Mouse (Mus musculus) kidney, postnatal 14 days (tissue): Measurements from ENCODE around the gene Unc45a.
A peak's percentile ranks its signal among the peaks of the same experiment; 100 is the strongest.

ENCODE experiments used
- DNase-seq: peaks from one replicate; pipeline ENCODE4 v3.0.0; 2022; ENCODE audit warnings: mixed read lengths

The Unc45a gene

DNA sequence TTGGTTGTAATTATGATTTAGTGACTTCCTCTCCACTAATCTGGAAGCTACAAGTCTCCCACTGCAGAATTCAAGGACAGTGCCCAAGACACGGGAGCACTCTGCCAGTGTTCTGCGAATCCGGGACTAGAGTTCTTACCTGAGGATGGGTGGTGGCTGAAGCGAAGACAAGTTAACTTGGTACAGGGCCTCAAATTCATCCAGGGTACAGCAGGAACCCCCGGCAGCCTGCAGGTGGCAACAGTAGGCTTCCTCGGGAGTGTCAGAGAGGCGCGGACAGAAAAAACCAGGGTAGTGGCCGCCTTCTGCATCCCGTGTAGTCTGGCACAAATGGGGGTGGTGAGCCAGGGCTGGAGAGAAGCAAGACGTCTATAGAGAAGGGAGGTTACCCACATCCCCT is at the start of gene Unc45a:
Unc45a (minus strand) TSS at position 213 of the 400 bp plus-strand sequence.
- peak; percentile 83 for DNase-seq

DNA sequence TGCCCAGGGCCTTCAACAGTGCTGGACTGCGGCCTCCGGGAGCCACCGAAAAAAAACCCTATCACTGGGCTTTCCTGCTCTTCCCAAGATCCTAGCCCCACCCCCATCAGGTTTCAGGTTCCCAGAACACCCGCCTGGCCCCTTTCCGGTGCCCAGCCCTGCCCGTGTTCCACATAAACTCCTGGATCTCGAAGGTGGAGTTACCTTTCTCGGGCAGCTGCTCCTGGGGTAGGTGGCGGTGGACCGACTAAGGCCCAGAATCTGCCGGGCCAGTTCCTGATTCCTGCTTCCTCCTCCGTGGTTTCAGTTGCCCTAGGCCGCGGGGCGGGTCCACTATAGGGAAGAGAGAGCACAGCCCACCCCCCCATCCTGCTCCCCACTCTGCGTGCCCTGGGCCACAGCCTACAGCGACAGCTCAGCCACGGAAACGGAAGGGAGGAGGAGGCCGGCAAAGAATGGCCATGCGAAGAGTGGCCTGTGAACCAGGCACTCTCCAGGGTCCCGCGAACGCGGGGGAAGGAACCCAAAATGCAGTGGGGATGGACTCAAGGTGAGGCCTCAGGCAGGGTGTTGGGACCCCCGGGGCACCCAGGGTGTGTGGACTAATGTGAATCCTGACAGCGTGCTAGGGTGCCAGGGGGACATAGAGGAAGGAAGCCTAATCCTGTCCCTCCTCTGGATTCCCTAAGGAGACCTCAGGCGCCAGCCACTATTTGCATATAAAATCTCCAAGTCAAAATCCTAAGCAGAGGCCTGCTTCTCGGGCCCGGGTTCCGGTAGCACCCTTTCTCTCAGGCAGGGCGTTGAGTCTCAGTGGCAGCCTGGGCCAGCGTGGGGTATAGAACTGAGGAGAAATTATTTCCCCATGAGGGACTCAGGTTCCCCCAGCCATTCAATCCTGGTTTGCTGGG is 47.1 kb upstream of the Unc45a start, which contains the start of gene Fes:
Fes (minus strand) TSS at position 314 of the 911 bp plus-strand sequence.
- peak; percentile 83 for DNase-seq

DNA sequence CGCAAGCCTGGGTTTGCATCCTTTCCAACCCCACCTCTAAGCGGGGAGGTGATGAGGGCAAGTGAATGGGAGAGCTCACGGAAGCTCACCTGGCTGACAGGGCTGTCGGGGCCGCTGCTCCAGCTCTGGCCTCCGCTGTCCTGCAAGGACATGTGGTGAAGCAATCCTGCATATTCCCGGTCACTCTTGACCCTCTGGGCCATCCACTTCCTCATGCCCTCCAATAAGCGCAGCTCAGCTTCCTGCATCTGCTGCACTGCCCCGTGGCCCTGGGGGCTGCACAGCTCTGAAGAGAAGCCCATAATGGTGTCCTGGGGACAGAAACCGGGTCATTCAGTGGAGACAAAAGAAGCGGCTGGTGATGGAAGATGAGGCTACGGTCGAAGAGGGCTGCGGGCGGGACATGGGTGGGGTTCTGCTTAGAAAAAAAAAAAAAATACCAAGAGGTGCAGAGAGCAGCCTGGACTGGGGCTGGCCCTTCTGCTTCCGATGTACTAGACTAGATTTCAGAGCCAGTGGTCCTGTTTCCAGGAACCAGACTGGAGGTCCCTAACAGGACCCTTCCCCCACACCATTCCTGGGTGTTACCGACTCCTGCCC is 46.3 kb upstream of the Unc45a start:
- peak; percentile 39 for DNase-seq

DNA sequence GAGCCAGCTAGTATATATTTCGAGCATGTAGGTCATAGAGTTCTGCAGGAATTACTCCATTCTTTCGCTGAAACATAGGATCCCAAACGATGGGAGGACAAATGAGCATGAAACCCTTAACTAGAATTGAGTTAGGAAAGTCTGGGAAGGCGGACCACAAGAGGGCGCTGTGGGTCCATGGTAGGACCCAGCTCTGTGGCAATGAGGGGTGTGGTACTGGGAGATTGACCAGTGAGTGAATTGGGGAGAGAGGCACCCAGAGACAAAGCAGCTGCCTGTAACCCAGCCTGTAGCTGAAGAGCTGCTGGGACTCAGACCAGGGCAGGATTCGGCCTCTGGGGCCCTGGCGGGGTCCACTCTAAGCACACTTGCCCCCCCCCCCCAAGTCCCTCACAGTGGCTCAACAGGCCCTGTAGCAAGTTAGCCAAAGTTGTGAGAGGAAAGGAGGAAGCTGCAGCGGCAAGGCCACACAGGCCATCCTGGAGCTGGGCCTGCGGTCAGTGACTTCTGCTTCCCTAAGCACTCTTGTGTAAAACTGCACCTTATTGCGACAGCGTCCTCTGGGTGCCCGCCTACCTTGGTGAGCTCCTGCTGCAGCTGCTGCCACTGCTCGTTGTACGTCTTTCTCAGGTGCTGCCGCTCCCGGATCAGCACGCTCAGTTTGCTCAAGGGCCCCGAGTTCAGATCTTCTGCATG is 45.6 kb upstream of the Unc45a start:
- peak; percentile 92 for DNase-seq

DNA sequence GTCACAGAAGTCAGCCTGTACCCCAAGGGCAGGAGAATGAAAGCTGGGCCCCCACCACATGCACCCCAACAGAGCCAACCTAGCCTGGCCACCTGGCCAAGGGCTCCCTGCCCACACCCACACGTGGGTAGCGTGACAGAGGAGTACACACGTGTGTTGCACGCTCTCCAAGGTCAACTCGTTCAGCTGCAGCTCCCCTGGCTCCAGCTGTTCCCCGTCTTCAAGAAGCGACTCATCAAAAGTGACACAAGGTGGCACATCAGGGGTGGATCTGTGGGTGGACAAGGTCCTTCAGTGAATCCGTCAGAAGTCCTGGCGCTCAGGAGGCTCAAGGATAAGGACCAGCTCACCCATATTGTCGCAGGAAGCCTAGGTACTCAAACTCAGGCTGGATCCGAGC is 42.1 kb upstream of the Unc45a start:
- no peak for DNase-seq

DNA sequence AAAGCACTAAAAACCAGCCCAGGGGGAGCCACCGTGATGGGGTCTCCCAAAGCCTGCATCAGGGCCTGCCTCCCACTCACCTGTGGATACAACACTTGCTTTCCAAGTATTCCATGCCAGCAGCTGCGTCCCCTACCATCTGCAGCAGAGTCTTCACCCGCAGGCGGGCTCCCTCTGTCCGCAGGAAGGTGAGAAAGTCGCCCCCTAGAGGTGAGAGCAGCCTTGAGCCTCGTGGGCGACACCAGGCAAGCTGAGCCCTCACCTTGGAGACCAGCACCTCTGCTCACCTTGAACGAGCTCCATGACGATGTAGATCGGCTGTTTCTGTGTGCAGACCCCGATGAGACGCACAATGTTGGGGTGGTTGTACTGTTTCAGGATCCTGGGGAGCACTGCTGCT is 38.7 kb upstream of the Unc45a start:
- peak; percentile 41 for DNase-seq

DNA sequence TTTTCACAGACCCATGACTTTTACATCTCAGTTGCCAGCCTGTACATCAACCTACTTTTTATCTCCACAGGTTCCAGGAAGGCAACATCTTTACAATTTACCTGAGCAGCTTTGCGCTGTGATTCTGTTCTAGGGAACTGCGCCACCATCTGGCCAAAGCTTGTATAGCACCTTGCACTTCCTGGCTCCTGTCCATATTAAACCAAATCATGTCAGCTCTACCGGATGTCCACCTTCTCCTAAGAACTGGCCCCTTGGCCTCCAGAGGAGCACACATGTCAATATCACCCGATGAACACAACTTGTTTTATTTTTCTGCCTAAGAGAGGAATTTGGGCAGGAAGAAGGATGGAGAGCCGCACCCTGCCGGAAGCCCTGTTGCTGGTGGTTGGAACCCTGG is 36.7 kb upstream of the Unc45a start:
- peak; percentile 78 for DNase-seq

DNA sequence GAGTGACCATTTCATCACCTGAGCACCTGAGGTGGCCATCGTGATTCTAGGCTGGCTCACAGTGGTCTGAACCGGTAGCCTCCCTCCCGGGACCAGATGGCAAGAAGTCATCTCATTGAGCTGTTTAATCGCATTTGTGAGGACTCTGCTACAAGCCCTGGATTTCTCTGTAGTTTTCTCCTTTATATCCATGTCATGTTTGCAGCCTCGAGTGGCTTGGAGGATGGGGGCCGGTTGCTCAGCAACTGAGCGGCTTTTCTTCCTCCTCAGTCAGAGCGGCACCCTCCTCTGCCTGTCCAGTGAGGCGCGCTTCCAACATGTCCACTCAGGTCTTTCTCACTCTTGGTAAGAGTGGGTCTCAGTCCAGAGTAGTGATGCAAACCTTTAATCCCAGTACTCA is 35.4 kb upstream of the Unc45a start:
- DNase-seq: no peak

DNA sequence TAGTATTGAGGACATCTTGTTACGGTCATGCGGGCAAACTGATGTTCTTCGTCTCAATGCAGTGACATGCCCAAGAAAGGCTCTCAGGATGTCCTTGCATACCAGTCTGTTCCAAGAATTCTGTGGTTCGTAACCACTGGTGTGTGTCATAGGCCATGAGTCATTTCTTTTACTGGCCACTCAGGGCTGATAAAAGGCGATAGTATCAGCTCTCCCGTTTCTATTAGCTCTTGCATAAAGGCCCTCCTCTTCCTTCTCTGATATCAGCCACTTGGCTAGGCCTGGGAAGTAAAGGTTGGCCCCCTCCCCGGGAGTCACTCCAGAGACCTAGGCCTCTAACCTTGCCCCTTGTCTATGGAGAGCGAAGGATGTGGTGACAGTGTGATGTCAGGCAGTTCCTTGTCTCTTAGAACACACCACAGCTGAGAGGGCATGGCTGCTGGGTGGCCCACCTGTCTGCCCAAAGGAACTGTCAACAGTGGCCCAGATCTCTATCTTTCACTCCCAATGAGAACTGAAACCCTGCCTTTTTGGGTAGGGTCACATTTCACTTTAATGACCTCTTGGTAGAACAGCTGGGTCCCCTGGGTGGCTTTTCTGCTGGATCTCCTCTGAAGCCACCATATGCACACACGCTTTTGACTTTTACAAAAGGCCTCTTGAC is 34.7 kb upstream of the Unc45a start:
- DNase-seq: no peak

DNA sequence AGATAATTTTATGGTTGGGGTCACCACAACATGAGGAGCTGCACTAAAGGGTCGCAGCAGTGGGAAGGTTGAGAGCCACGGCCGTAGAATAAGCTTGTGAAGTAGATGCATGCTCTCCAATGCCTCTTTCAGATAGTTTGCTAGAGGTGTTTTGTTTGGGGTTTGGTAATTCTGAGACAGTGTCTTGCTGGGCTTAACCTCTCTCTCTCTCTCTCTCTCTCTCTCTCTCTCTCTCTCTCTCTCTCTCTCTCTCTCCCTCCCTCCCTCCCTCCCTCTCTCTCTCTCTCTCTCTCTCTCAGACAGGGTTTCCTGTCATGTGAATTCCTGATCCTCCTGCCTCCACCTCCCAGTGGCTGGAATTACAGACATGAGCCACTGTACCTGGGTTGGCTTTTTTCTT is 33.9 kb upstream of the Unc45a start:
- DNase-seq: no peak

DNA sequence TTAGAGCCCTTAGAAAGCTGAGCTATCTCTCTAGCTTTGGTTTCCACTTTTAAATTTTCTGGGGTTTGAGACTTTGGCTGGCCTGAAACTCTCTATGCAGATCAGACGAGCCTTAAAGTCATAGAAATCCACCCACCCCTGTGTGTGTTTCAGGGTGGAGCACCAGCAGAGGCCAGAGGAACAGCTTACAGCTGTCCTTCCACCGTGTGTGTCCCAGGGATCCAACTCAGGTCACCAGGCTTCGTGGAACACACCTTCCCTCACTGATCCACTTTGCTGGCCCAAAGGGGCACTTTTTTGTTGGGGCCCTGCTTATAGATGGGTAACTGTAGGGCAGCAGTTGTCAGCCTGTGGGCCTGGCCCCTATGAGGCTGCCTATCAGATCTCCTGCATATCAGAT is 33.5 kb upstream of the Unc45a start:
- DNase-seq: no peak

DNA sequence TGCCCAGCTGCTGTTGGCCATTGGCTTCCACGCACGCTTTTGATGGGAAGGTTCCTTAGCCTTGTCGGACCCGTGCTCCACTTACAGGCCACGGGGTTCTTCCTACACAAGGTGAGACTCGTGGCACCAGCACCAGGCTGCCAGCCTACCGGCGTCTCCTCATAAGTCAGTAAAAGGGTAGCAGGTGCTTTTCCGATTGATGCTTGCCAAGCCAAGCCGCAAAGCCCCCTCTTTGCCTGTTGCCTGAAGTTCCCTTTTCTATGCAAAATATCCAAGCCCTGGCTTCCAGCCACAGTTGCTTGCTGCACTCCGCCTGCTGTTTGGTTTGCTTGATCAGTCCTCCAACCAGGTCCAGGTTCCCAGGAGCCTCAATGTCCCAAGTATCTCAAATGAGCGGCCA is 33.0 kb upstream of the Unc45a start:
- DNase-seq: no peak

DNA sequence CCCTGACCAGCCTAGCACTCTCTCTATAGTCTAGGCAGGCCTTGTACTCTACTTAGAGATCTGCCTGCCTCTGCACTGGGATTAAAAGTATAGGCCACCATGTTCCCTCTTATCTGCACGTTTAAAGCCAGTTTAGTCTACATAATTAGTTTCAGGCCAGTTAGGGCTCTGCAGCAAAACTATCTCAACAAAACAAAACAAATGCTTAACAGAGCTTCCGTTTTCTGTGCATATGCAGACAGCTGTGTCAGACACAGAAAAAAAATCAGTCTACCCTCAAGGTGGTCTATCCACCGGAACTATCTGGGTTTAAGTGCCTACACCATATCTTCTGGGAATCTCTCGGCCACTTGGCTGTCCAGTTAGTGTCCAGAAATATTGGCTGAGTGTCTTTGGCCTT is 32.5 kb upstream of the Unc45a start:
- no peak for DNase-seq

DNA sequence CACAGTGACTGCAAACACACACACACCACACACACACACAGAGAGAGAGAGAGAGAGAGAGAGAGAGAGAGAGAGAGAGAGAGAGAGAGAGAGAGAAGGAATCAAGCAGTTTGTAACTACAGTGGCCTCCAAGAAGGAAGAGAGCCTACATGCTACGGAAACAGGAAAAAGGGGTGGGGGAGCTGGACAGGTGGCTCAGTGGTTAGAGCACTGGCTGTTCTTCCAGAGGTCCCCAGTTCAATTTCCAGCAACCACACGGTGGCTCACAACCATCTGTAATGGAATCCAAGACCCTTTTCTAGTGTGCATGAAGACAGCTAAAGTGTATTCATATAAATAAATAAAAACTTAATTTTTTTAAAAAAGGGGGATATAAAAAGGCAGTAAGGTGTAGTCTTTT is 31.9 kb upstream of the Unc45a start:
- no peak for DNase-seq

DNA sequence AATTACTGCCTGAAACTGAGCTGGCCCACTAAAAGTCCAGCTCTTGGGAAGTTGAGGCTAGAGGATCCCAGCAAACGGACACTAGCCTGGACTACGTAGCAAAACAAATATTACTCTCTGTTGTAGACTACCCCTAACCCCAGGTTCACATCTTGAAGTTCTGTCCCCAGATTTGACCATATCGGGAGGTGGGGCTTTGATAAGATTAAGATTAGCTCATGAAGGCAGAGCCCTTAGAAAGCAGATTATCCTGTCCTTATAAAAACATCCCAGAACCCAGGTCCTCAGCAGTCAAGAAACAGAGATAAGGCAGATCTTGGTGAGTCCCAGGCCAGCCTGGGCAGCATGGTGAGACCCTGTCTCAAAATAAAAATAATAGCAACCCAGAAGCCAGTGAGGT is 31.4 kb upstream of the Unc45a start:
- DNase-seq: no peak

DNA sequence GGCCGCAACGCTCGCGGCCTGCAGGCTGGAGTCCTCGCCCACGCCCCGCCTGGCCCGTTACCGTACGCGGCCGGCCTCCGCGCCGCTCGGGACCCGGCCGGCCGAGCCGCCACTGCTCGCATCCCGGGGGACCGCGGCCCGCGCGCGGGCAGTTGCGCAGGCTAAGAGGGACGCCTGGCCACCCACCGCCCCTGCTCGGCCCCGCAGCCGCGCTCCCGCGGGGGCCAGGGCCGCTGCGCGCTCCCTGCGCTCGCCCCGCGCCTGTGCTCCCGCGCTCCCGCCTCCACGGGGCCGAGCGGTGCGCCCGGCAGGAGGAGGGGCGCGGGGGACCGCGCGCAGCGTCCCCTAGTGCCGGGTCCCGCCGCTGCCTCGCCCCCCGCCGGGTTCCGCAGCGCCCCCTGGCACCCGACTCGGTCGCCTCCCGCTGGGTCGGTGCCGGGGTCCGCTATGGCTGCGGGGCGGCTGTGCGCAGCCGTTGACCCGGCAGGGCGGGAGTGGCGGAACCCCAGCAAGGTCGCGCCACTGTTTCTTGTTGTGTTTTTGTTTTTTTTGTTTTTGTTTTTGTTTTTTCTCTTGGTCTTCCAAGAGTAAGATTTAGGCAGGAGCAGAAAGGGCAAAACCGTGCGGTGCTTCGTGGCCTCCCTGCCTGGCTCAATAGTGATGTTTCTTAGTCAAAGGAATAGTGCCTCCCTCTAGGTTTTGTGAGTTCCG is 30.4 kb upstream of the Unc45a start, which contains the start of gene Man2a2:
Man2a2 (minus strand) TSS at position 335 of the 711 bp plus-strand sequence.
- peak; percentile 89 for DNase-seq

DNA sequence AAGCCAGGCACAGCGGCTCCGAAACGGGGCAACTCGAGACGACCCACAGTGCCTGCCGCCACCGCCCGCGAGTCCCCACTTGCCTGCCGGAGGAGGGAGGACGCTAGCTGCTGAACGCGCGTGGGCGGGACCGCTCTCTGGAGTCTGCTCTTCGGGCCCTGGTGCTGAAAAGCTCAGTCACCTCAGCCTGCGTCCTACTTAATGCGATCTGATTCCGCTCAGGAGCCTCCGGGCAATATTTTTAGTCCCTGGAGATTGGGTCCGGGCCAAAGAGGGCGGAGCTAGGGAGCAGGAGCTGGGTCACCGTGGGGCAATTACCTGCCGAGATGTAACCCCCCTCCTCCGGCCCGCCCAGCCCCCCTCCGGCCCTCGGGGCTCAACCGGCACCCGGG is 29.8 kb upstream of the Unc45a start:
- DNase-seq: peak; percentile 85

DNA sequence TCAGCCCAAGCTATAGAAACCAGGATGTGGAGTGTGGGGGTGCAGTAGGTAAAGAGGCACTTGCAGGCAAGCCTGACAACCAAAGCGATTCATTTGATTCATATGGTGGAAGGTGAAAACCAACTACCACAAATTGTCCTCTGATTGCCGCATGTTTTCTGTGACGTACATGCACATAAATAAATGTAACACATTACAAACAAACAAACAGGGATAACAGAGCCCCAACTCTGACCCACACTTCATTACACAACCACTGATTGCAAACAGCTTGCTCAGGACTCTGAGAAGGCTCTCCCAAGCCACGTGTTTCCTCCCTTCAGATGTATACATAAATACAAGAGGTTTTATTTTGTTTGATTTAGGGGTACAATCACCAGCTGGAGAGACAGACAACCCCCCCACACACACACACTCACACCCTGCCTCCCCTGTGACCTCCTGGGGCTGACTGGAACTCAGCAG is 29.2 kb upstream of the Unc45a start:
- no peak for DNase-seq

DNA sequence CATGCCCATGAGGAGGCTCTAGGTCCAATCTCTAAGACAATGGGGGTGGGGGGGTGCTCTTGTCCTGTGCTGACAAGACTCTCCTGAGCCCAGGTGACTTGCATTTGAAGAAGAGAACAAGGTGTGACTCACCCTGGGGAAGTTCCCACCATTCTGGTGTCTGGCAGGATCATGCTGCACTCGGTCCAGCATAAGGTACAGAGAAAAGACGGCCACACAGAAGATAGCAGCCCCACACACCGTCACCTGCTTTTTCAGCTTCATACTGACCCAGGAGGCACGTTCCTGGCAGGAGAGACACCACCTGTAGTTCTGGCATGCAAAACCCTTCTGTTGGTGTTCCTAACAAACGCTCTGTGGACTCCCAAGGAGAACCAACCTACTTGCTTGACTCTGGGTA is 28.7 kb upstream of the Unc45a start:
- DNase-seq: no peak

DNA sequence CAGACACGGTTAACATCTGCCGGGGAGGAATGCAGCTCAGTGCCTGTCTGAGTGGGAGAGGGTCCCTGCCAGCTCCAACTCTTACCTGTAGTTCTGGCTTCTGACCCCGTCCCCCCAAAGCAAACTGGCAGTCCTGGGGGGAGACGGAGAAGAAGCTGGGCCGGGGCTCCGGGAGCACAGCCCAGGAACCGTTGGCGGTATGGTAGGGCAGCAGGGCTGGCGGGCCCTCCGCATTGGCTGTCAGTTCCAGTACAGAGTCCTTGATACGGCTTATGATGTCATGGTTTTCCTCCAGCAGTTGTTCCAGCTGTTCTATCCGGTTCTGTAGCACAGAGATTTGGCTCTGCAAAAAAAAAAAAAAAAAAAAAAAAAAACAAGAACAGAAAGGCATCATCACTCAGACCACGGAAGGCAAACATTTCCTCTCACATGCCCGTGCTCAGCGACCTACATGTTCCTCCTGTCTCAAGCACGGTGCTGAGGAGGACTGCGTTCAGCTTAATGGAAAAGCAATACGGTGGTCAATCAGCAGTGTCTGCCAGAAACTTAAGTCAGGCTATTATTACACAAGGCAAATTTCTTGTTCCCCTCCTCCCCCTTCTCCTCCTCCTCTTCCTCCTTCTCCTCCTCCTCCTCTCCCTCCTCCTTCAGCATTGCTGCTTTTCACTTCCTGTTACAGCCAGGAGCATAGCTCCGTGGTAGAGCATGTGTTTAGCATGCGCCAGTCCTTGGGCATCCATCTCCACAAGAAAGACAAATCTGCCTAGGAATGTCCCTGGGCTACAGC is 28.0 kb upstream of the Unc45a start:
- DNase-seq: no peak

DNA sequence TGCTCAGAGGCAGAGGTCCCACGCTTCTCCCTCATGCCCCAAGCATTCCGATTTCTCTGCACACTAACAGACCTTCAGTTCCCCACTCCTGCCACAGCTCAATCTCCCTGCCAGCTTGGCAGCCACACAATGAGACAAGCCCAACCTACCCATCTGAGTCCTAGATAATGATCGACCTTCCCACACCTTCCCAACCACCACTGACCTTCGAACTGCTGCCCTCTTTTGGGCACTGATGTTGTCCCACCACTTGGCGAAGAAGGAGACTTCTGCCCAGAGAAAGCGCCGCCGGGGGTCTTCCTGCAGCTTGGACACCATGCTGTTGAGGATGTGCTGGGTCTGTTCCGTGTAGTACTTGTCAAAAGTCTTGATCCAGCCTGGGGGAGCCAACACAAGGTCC is 27.2 kb upstream of the Unc45a start:
- DNase-seq: no peak

DNA sequence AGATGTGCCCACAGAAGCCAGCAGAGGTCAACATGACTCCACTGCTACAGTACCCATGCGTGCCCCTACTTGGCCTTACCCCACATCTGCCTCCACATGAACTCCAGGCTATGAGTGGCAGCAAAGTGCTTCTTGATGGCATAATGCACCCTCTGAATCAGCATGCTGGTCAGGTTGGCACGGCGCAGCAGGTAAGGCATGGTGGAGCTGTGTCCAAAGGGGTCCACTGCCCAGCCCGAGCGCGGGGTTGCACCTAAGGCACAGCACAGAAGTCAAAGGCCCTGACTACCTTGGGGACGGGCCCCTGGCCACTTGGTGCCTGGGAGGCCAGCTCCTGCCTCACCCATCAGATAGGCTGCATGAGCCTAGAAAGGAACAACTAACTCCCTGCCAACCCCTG is 26.4 kb upstream of the Unc45a start:
- no peak for DNase-seq
